Mouse (Mus musculus) lung, postnatal 4 days (tissue): ENCODE results near the gene Rps16.
"Not testable (repeated sequence)": the region's sequence is repeated elsewhere in the genome, so short reads cannot be mapped to it uniquely, and the experiment has no call there.

Experiments used
- DNase-seq, 2 experiments: peaks; one replicate each; pipeline ENCODE4 v3.0.0; 2021

Gene Rps16

DNA sequence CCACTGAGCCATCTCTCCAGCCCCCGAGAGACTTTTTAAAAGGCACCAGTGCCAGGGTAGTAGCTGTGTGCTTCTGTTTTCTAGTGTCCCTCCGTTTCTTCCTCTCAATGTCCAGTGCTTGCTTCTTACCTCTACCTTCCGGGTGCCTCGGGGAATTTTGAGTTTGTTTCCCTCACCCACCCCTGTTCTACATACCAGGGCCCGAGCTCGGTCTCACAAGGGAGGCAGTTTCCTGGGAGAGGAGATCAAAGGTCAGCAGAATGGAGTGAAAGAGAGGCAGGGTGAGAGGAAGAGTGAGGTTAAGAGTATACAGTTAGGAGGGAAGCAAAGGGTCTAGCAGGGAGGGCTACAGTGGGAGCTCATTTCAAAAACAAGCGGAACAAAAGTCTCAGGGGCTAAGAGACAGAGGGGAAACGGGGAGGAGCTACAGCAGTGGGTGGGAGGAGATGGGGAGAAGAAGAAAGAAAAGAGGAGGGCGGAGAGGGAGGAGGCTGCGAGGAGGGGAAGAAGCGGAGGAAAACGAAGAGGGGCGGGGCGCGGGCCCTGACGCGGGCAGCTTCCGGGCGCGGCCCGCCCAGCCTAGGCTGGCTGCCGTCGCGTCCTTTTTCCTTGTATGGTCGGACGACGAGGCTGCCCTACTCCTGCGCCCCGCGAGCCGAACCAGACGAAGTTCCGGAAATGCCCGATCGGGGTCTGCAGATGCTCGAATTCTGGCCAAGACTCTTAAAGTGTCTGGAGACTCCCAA lies 24.9 kb downstream of the Rps16 start:
- DNase-seq: peak; percentile 95 to 98

- peak; percentile 86 to 92 for DNase-seq
These were observed 25.7 kb downstream of the Rps16 start for GRCm38 (mm10) chr7:28376011-28376771.

GRCm38 (mm10) chr7:28377190-28378065 lies 27.0 kb downstream of the Rps16 start:
- DNase-seq: peak; percentile 31 to 42

- DNase-seq: peak; percentile 84 to 88
These were observed 27.7 kb downstream of the Rps16 start for GRCm38 (mm10) chr7:28378066-28378690.

DNA sequence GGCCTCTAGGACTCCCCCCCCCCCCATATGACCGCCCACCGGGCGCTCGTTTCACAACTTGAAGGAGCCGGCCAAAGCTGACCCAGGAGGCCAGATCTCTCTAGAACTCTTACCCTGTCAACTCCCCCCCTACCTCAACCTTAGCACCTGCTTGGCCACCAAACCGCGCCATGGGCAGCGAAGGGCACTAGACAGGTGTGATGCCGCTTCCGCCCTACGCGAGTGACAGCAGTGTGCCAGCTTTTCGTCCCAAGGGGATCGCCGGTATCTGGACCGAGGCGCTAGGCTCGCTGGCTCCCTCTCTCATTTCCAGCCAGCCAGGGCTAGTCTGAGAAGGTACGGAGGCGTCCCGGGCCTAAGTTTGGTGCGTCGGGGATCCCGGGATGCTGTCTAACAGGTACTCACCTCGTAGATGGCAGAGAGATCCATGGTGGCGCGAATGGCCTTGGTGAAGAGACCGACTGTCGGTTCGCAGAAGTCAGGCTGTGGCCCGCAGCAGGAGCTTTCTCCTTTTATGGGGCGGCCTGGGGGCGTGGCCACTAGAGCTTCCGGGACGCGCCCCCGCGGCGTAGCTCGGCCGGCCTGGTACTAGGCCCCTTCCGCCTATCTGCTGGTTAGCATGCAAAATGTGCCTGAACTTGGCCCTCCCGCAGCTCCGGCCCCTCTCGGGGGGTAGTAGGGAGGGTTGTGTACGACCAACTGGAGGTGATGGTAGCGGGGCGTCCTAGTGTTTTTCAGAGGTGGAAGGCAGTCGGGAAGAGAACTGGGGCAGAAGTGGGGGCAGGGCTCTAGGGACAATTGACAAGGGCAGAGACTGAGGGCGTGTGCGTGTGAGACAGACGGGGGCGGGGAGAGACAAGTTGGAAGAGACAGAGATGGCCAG lies 28.6 kb downstream of the Rps16 start:
- DNase-seq: peak; percentile 97

DNA sequence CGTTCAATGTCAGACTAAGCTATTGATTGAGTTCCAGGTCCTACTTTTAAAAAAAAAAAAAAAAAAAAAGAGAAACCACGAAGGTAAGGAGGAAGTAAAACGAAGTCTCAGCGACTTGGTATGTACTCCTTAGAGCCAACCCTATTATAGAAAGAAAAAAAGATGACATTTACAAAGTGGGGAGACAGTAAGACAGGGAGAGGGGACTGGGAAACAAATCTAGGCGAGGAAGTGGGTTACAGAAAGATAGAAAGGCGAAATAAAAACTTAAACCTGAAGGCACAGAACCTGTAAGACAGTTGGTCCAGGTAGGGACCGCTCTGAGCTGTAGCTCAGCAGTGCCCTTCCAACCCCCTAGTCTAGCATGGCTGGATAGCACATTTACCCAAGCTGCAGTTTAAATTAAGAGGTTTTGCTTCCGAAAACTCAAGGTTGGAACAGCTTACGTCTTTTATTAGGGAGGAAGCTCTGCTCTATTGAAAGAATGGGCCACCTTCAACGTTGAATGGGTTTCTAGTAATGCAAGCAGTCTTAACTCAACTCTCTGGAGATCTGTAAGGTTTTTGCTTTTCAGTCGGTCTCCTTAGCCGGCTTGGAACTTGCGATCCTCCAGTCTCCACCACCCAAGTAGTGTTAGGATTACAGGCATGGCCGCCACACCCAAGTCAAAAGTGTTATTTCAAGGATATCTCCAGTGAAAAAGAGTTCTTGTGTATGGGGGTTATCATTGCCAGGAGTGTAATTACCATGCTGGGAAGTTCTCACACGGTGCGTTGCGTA lies 30.0 kb downstream of the Rps16 start, which contains the start of gene Zfp36:
Gene Zfp36 (minus strand): TSS at position 17 of the 780 bp plus-strand sequence.
- peak in 1 of 2 experiments; percentile 7 for DNase-seq

DNA sequence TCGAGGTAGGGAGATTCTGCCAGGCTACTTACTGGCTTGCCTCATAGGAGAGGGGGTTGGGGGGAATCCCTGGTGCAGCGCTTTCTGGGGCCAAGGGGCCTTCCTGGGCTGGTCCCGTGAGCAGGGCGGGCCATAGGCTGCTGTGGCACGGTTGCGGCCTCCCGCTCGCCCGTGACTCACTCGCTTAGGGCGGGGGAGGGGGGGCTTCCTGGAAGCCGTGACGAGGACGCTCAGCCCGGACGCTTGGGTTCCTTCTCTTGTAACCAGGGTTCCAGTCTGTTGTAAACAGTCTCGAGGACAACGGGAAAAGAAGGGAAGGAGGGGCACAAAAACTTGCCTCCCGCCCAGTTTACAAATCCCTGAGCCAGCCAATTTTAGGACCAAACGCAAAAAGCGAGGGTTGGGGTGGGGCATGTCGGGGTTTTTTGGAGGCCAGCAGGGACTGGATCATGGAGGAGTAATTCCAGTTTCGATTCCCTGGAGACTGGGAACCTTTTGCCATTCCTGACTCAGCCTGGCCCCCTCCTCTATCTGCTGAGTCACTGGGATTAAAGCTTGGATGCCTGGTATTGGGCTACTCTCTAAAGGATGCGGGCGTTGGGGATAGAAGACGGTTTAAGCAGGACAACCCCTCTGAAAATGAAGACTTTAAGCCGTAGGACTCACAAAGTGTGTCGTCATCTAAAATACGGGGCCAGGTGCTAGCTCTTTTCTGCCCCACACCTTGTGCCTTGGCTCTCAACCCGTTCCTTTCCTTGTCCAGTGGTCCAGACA lies 30.8 kb downstream of the Rps16 start:
- DNase-seq: peak; percentile 90 to 94

DNA sequence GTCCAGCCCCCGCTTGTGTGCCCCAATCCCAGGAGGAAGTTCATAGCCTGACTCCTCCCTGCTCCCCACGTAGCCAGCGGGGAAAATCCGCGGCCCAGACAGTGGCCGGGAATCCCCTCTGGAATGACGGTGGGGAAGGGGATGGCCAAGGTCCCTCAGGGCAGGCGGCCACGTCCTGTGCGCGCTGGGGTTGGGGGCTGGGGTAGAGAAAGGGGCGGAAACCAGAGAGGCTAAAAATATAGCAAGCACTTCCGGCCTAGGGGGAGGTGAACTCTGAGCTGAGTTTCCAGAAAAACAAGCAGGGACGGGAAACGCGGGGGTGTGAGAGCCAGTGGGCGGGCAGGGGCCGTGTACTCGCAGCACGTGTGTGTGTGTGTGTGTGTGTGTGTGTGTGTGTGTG lies 31.5 kb downstream of the Rps16 start:
- DNase-seq: peak; percentile 92 to 94

GRCm38 (mm10) chr7:28382347-28382951 lies 32.0 kb downstream of the Rps16 start:
- DNase-seq: no peak

DNA sequence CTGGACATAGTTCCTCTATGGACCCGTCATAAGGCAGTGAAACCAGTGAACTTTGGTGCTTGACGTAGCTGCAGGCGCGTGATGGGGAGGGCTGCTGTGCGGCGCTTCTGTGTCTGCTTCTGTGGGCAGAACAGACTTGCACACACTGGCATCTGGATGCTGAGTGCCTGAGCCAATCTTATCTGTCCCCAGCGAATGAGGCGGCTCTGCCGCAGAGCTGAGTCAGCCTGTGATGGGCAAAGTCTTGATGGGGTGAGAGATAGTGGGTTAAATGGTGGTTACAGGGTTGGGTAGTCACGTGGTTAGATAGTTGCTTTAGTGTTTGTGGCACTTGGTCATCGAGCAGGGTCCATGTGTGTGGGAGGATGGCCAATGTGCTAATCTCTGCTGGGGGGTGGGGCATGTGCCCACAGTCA lies 32.5 kb downstream of the Rps16 start:
- DNase-seq: peak; percentile 71 to 78

DNA sequence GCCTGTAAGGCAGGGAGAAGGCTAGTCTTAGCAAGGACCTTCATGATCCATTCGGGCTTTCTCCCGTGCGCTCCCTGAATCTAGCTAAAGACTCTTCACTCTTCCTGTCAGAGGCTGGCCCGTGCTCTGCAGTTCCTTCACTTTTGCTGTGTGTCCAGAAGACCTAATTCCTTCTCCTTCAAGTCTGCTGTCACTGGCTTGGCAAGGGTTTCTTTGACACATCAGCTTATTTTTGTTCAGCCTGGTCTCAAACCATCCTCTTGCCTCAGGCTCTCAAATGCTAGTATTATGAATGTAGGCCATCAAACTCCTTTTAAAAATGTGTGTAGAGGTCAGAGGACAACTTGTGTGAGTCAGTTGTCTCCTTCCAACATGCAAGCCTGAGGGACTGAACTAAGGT lies 33.2 kb downstream of the Rps16 start:
- no peak for DNase-seq

GRCm38 (mm10) chr7:28384162-28384561 lies 33.7 kb downstream of the Rps16 start:
- peak in 1 of 2 experiments; percentile 18 for DNase-seq

- DNase-seq: peak in 1 of 2 experiments; percentile 14
These were observed 34.7 kb downstream of the Rps16 start for GRCm38 (mm10) chr7:28385196-28385595.

GRCm38 (mm10) chr7:28386007-28386406 lies 35.6 kb downstream of the Rps16 start:
- DNase-seq: peak; percentile 77 to 81

GRCm38 (mm10) chr7:28386462-28386861 lies 36.0 kb downstream of the Rps16 start:
- peak; percentile 88 to 92 for DNase-seq

DNA sequence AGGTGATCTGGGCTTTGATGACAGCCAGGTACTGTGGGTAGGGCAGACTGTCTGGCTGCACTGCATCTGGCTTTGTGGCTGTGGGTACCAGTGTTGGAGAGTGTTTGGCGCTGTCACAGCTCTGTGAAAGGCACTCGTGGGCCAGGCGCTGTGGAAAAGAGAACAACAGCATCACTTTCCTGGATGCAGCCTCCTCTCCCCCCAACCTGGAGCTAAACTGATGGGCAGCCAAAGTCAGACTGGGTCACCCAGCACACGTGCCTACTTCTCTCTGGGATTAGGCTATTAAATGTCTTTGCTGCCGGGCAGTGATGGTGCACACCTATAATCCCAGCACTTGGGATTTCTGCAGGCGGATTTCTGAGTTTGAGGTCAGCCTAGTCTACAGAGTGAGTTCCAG lies 36.4 kb downstream of the Rps16 start:
- not testable (repeated sequence) for DNase-seq

GRCm38 (mm10) chr7:28387384-28387783 lies 36.9 kb downstream of the Rps16 start:
- DNase-seq: not testable (repeated sequence)

- no peak for DNase-seq
These were observed 39.9 kb downstream of the Rps16 start for GRCm38 (mm10) chr7:28390331-28390730.
